Mouse (Mus musculus) limb, embryonic 13.5 days (tissue): ENCODE data around the gene Kcnj2. TPM values are rescaled to one million over a fixed set of nuclear protein-coding genes. Genes with fewer than 3 reads are reported as not detected.

Source experiments
- ATAC-seq: fragments of 200-750 bp; cut with Nextera tagmentation; 2 replicates; pipeline ENCODE4 v1.8.0; 2017; ENCODE audit warnings: low read depth, moderate number of reproducible peaks, moderate TSS enrichment; ENCODE audit not compliant: low FRiP score
- H3K27ac ChIP-seq: fragments of 300-500 bp; sonication (generic); 2 replicates; pipeline ENCODE4 v1.5.1; 2015; ENCODE audit warnings: inconsistent platforms, mild to moderate bottlenecking, moderate library complexity
- H3K27me3 ChIP-seq: fragments of 300-500 bp; sonication (generic); 2 replicates; pipeline ENCODE4 v1.6.1; 2015; ENCODE audit warnings: mild to moderate bottlenecking, inconsistent platforms
- H3K36me3 ChIP-seq: fragments of 300-500 bp; sonication (generic); 2 replicates; pipeline ENCODE4 v1.6.1; 2015; ENCODE audit warnings: inconsistent platforms, mild to moderate bottlenecking, moderate library complexity
- H3K4me1 ChIP-seq: fragments of 300-500 bp; sonication (generic); 2 replicates; pipeline ENCODE4 v1.6.1; 2015; ENCODE audit warnings: inconsistent platforms
- H3K4me2 ChIP-seq: fragments of 300-500 bp; sonication (generic); replicated peaks from 2 replicates; pipeline ENCODE4 v1.6.1; 2015; ENCODE audit warnings: inconsistent platforms, mild to moderate bottlenecking, moderate library complexity
- H3K4me3 ChIP-seq: fragments of 300-500 bp; sonication (generic); 2 replicates; pipeline ENCODE4 v1.5.1; 2015; ENCODE audit warnings: moderate library complexity, mild to moderate bottlenecking, inconsistent platforms
- H3K9ac ChIP-seq: fragments of 300-500 bp; sonication (generic); 2 replicates; pipeline ENCODE4 v1.6.1; 2015; ENCODE audit warnings: mild to moderate bottlenecking, inconsistent platforms
- H3K9me3 ChIP-seq: fragments of 300-500 bp; sonication (generic); 2 replicates; pipeline ENCODE4 v1.6.1; 2016; ENCODE audit warnings: inconsistent platforms
- WGBS: fragments of 180-500 bp; shearing (Covaris S2); methylation state at CpG from one replicate; pipeline ENCODE4 v1.1.7; 2015; 5-methylcytosine and 5-hydroxymethylcytosine counted together
- polyA plus RNA-seq: library from polyadenylated mRNA; unstranded; fragments of >200 nt; fragmentation: Nextera tagmentation; extraction: Ambion mirVana; gene quantifications from 2 replicates; pipeline ENCODE4 v1.2.1, GENCODE M21; 2015

The Kcnj2 gene
- polyA plus RNA-seq, 1 experiment from 2014 or later: 2.9 TPM

GRCm38 (mm10) chr11:111096612-111097011 lies 30.6 kb downstream of the Kcnj2 start:
- H3K9me3 ChIP-seq: no peaks in the 10 kb centered on the region
- no peak overlapping the region for H3K4me3 ChIP-seq
- H3K4me1 ChIP-seq: no peaks in the 10 kb centered on the region
- ATAC-seq: no peak
- no peak overlapping the region for H3K4me2 ChIP-seq
- no peak overlapping the region for H3K9ac ChIP-seq
- no peaks in the 10 kb centered on the region for H3K36me3 ChIP-seq
- H3K27ac ChIP-seq: no peak overlapping the region
- no peaks in the 10 kb centered on the region for H3K27me3 ChIP-seq
- 92% methylated on average over 5 of the region's 5 CpGs for WGBS

- Histone ChIP-seq H3K4me2 (no peak overlapping the region), H3K9ac (no peak overlapping the region)
Measured at GRCm38 (mm10) chr11:111100131-111100530, 34.2 kb downstream of the Kcnj2 start.

GRCm38 (mm10) chr11:111100651-111101050 lies 34.7 kb downstream of the Kcnj2 start:
- Histone ChIP-seq H3K9me3 (no peaks in the 10 kb centered on the region), H3K9ac (no peak overlapping the region), H3K4me1 (no peaks in the 10 kb centered on the region), H3K27ac (no peak overlapping the region), H3K4me2 (no peak overlapping the region), H3K27me3 (no peaks in the 10 kb centered on the region), H3K4me3 (no peak overlapping the region), H3K36me3 (no peaks in the 10 kb centered on the region)
- 83% methylated on average over 4 of the region's 4 CpGs for WGBS
- ATAC-seq: no peak

More at GRCm38 (mm10) chr11:111100131-111100530, 34.2 kb downstream of the Kcnj2 start:
- Histone ChIP-seq H3K4me1 (no peaks in the 10 kb centered on the region), H3K9me3 (no peaks in the 10 kb centered on the region), H3K36me3 (no peaks in the 10 kb centered on the region), H3K27ac (no peak overlapping the region), H3K4me3 (no peak overlapping the region), H3K27me3 (no peaks in the 10 kb centered on the region)
- no peak for ATAC-seq
- 88% methylated on average over 2 of the region's 2 CpGs for WGBS

GRCm38 (mm10) chr11:111101620-111102176 lies 35.7 kb downstream of the Kcnj2 start:
- no peak for ATAC-seq
- no peak overlapping the region for H3K27ac ChIP-seq
- H3K9me3 ChIP-seq: no peaks in the 10 kb centered on the region
- H3K4me1 ChIP-seq: no peaks in the 10 kb centered on the region
- no peak overlapping the region for H3K9ac ChIP-seq
- no peaks in the 10 kb centered on the region for H3K27me3 ChIP-seq
- H3K36me3 ChIP-seq: no peaks in the 10 kb centered on the region
- WGBS: 82% methylated on average over 9 of the region's 9 CpGs
- no peak overlapping the region for H3K4me2 ChIP-seq
- no peak overlapping the region for H3K4me3 ChIP-seq

- H3K27ac ChIP-seq: no peak overlapping the region
- WGBS: 56% methylated on average over 2 of the region's 2 CpGs
- ATAC-seq: no peak
Measured at GRCm38 (mm10) chr11:111104422-111104821, 38.5 kb downstream of the Kcnj2 start.

GRCm38 (mm10) chr11:111108130-111108529 lies 42.2 kb downstream of the Kcnj2 start:
- no peak overlapping the region for H3K4me2 ChIP-seq
- H3K4me1 ChIP-seq: no peaks in the 10 kb centered on the region
- H3K27ac ChIP-seq: no peak overlapping the region
- no peak for ATAC-seq
- WGBS: 33% methylated on average over 9 of the region's 9 CpGs
- H3K36me3 ChIP-seq: no peaks in the 10 kb centered on the region
- H3K27me3 ChIP-seq: no peaks in the 10 kb centered on the region
- no peaks in the 10 kb centered on the region for H3K9me3 ChIP-seq
- no peak overlapping the region for H3K9ac ChIP-seq
- no peak overlapping the region for H3K4me3 ChIP-seq

More at GRCm38 (mm10) chr11:111104422-111104821, 38.5 kb downstream of the Kcnj2 start:
- Histone ChIP-seq H3K36me3 (no peaks in the 10 kb centered on the region), H3K9ac (no peak overlapping the region), H3K4me2 (no peak overlapping the region), H3K4me3 (no peak overlapping the region), H3K9me3 (no peaks in the 10 kb centered on the region), H3K27me3 (no peaks in the 10 kb centered on the region), H3K4me1 (no peaks in the 10 kb centered on the region)

GRCm38 (mm10) chr11:111121514-111121913 lies 55.5 kb downstream of the Kcnj2 start:
- WGBS: 77% methylated on average over 9 of the region's 9 CpGs
- Histone ChIP-seq H3K27ac (no peak overlapping the region), H3K4me2 (no peak overlapping the region)

GRCm38 (mm10) chr11:111123324-111123723 lies 57.4 kb downstream of the Kcnj2 start:
- no peak overlapping the region for H3K9ac ChIP-seq
- H3K27me3 ChIP-seq: no peaks in the 10 kb centered on the region
- WGBS: 49% methylated on average over 4 of the region's 4 CpGs
- no peaks in the 10 kb centered on the region for H3K9me3 ChIP-seq
- no peak overlapping the region for H3K4me2 ChIP-seq
- H3K36me3 ChIP-seq: no peaks in the 10 kb centered on the region
- no peak overlapping the region for H3K27ac ChIP-seq
- no peaks in the 10 kb centered on the region for H3K4me1 ChIP-seq
- no peak for ATAC-seq
- H3K4me3 ChIP-seq: no peak overlapping the region

More at GRCm38 (mm10) chr11:111121514-111121913, 55.5 kb downstream of the Kcnj2 start:
- ATAC-seq: no peak
- H3K9ac ChIP-seq: no peak overlapping the region
- no peaks in the 10 kb centered on the region for H3K4me1 ChIP-seq
- no peaks in the 10 kb centered on the region for H3K9me3 ChIP-seq
- no peaks in the 10 kb centered on the region for H3K27me3 ChIP-seq
- H3K4me3 ChIP-seq: no peak overlapping the region
- no peaks in the 10 kb centered on the region for H3K36me3 ChIP-seq

- Histone ChIP-seq H3K36me3 (no peaks in the 10 kb centered on the region), H3K4me2 (no peak overlapping the region), H3K9me3 (no peaks in the 10 kb centered on the region), H3K27me3 (no peaks in the 10 kb centered on the region), H3K9ac (no peak overlapping the region), H3K4me1 (no peaks in the 10 kb centered on the region), H3K4me3 (no peak overlapping the region), H3K27ac (no peak overlapping the region)
- ATAC-seq: no peak
- WGBS: 90% methylated on average over 5 of the region's 5 CpGs
Measured at GRCm38 (mm10) chr11:111125963-111126362, 60.0 kb downstream of the Kcnj2 start.

Other genes with a start within 250 kb of the Kcnj2 start
- not detected in 2 replicates for gene Kcnj16, start 98.1 kb upstream of the Kcnj2 start, polyA plus RNA-seq